Mouse (Mus musculus): ENCODE data around the gene A1cf.

GRCm38 (mm10) chr19:31868076-31868475 is 488 bp upstream of the A1cf start:
- TF ChIP-seq HCFC1 (IDR thresholded peaks at IDR 0.05; ENCODE audit: borderline replicate concordance, insufficient read depth, low read length) (no peak), CHD2 (IDR thresholded peaks at IDR 0.05; ENCODE audit: low read depth, low read length) (no peak)
